27 mouse cellular contexts compared by ENCODE assay signal in the genomic region with DNA sequence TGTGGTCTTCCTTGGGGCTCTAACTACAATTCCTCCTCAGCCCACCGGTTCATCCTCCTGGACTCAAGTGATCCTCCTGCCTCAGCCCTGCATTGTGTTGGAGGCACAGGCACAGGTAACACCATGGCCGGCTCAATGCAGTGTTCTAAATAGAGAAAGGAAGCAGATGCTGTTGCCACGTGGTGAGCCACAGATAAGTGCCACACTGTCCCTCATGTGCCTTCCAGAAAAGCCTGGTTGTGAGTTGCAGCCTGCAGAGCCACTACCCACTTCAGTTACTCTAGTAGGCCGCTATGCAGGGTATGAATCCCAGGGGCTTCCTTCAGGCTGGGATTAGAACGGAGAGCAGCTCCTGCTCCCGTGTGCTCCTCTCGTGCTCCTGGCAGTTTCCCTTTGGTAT.
"Had no signal": no experiment of that assay in that cellular context is flagged by ENCODE, and none has a peak within 500 bp of the region (broad histone marks: within the 10 kb centered on the region; RNA-seq: fewer than 3 reads in every experiment).

No protein-coding gene starts in this region.

- H3K4me2 ChIP-seq: embryonic facial prominence, embryonic 12.5 days; embryonic facial prominence, embryonic 13.5 days; embryonic facial prominence, embryonic 15.5 days; forebrain, embryonic 12.5 days; forebrain, embryonic 13.5 days; forebrain, embryonic 15.5 days had no signal

- H3K4me1 ChIP-seq: embryonic facial prominence, embryonic 10.5 days; embryonic facial prominence, embryonic 12.5 days; embryonic facial prominence, embryonic 13.5 days; embryonic facial prominence, embryonic 15.5 days; forebrain, embryonic 10.5 days; forebrain, embryonic 12.5 days; forebrain, embryonic 13.5 days; forebrain, embryonic 15.5 days had no signal

- H3K27ac ChIP-seq: embryonic facial prominence, embryonic 10.5 days; embryonic facial prominence, embryonic 12.5 days; embryonic facial prominence, embryonic 13.5 days; embryonic facial prominence, embryonic 15.5 days; forebrain, embryonic 10.5 days; forebrain, embryonic 12.5 days; forebrain, embryonic 13.5 days; forebrain, embryonic 15.5 days; gastrocnemius, adult 2 months; heart, adult 2 months had no signal

- H3K9me3 ChIP-seq: embryonic facial prominence, embryonic 10.5 days; embryonic facial prominence, embryonic 12.5 days; embryonic facial prominence, embryonic 13.5 days; embryonic facial prominence, embryonic 15.5 days; forebrain, embryonic 10.5 days; forebrain, embryonic 12.5 days; forebrain, embryonic 13.5 days; forebrain, embryonic 15.5 days had no signal

- H3K36me3 ChIP-seq: embryonic facial prominence, embryonic 10.5 days; embryonic facial prominence, embryonic 12.5 days; embryonic facial prominence, embryonic 13.5 days; embryonic facial prominence, embryonic 15.5 days; forebrain, embryonic 10.5 days; forebrain, embryonic 12.5 days; forebrain, embryonic 15.5 days had no signal

- H3K4me3 ChIP-seq: embryonic facial prominence, embryonic 10.5 days; embryonic facial prominence, embryonic 12.5 days; embryonic facial prominence, embryonic 13.5 days; embryonic facial prominence, embryonic 15.5 days; erythroblast, embryonic 14.5 days; forebrain, embryonic 10.5 days; forebrain, embryonic 12.5 days; forebrain, embryonic 13.5 days; forebrain, embryonic 15.5 days; gastrocnemius, adult 2 months; heart, adult 2 months had no signal

- DNase-seq: cerebellum, adult 9-10 months; cerebellum, adult 9-11 months; cerebellum, postnatal 10 days; cerebellum, postnatal 14 days; cerebellum, postnatal 25 days; cerebellum, postnatal 36 days; embryo, embryonic 11 days; forebrain, postnatal 0 days; gastrocnemius, adult 2 months; gastrocnemius, postnatal 10 days; gastrocnemius, postnatal 14 days; gastrocnemius, postnatal 25 days; gastrocnemius, postnatal 36 days; heart, adult 11 months; heart, adult 18-20 months; heart, adult 2 months had no signal

- H3K9ac ChIP-seq: embryonic facial prominence, embryonic 12.5 days; embryonic facial prominence, embryonic 13.5 days; embryonic facial prominence, embryonic 15.5 days; forebrain, embryonic 12.5 days; forebrain, embryonic 13.5 days; forebrain, embryonic 15.5 days; forebrain, postnatal 0 days had no signal

- H3K27me3 ChIP-seq: embryonic facial prominence, embryonic 12.5 days; embryonic facial prominence, embryonic 13.5 days; embryonic facial prominence, embryonic 15.5 days; forebrain, embryonic 12.5 days; forebrain, embryonic 13.5 days; forebrain, embryonic 15.5 days had no signal

- ATAC-seq: forebrain, embryonic 13.5 days; forebrain, embryonic 14.5 days; forebrain, embryonic 15.5 days; forebrain, embryonic 16.5 days; forebrain, postnatal 0 days had no signal
